Mouse (Mus musculus) stomach, postnatal 0 days (tissue): ENCODE results near the gene Zfp141.

Experiments
- CTCF ChIP-seq: IDR thresholded peaks from 2 replicates; pipeline ENCODE4 v1.5.1; 2016; ENCODE audit warnings: antibody characterized with exemption, low read depth, mild to moderate bottlenecking, moderate library complexity
- EP300 ChIP-seq: optimal IDR thresholded peaks from 2 replicates; pipeline ENCODE3; 2016; ENCODE audit warnings: antibody characterized with exemption

- no peak for TF ChIP-seq CTCF
- no peak for TF ChIP-seq EP300
Observed at GRCm38 (mm10) chr7:42505186-42505585, 354 bp downstream of the Zfp141 start.
